Mouse (Mus musculus) retina, embryonic 14.5 days (tissue): ENCODE results near the gene Dnah2.
A peak's percentile ranks its signal among the peaks of the same experiment; 100 is the strongest.

Experiments
- DNase-seq: peaks from one replicate; pipeline ENCODE4 v3.0.0-alpha.2; 2015; ENCODE audit warnings: low spot score

Gene Dnah2

GRCm38 (mm10) chr11:69528031-69528390 lies 20.9 kb downstream of the Dnah2 start:
- no peak for DNase-seq

- DNase-seq = peak; percentile 78
Measured at GRCm38 (mm10) chr11:69527098-69528030, 21.5 kb downstream of the Dnah2 start.

- DNase-seq = no peak
Measured at GRCm38 (mm10) chr11:69526631-69527030, 22.3 kb downstream of the Dnah2 start.

- DNase-seq = no peak
Measured at GRCm38 (mm10) chr11:69525661-69526060, 23.2 kb downstream of the Dnah2 start.

- no peak for DNase-seq
Measured at GRCm38 (mm10) chr11:69523651-69524050, 25.3 kb downstream of the Dnah2 start.

GRCm38 (mm10) chr11:69521526-69522149 lies 27.3 kb downstream of the Dnah2 start:
- DNase-seq = no peak

- DNase-seq = no peak
Measured at GRCm38 (mm10) chr11:69519976-69520375, 28.9 kb downstream of the Dnah2 start.

- no peak for DNase-seq
Measured at GRCm38 (mm10) chr11:69516661-69517060, 32.2 kb downstream of the Dnah2 start.

- DNase-seq = no peak
Measured at GRCm38 (mm10) chr11:69516151-69516640, 32.7 kb downstream of the Dnah2 start.

- DNase-seq = peak; percentile 83
Measured at GRCm38 (mm10) chr11:69513840-69514239, 35.1 kb downstream of the Dnah2 start.

- DNase-seq = no peak
Measured at GRCm38 (mm10) chr11:69510796-69511496, 38.0 kb downstream of the Dnah2 start.

GRCm38 (mm10) chr11:69503863-69504280 lies 45.0 kb downstream of the Dnah2 start:
- DNase-seq = no peak

- DNase-seq = no peak
Measured at GRCm38 (mm10) chr11:69501555-69501954, 47.4 kb downstream of the Dnah2 start.

- DNase-seq = no peak
Measured at GRCm38 (mm10) chr11:69499140-69499539, 49.8 kb downstream of the Dnah2 start.

- no peak for DNase-seq
Measured at GRCm38 (mm10) chr11:69491711-69492110, 57.2 kb downstream of the Dnah2 start.

- no peak for DNase-seq
Measured at GRCm38 (mm10) chr11:69490898-69491297, 58.0 kb downstream of the Dnah2 start.

GRCm38 (mm10) chr11:69487474-69487873 lies 61.4 kb downstream of the Dnah2 start:
- DNase-seq = no peak

GRCm38 (mm10) chr11:69477645-69478044 lies 71.3 kb downstream of the Dnah2 start:
- no peak for DNase-seq

GRCm38 (mm10) chr11:69476802-69477201 lies 72.1 kb downstream of the Dnah2 start:
- no peak for DNase-seq

- DNase-seq = no peak
Measured at GRCm38 (mm10) chr11:69474737-69475136, 74.2 kb downstream of the Dnah2 start.

GRCm38 (mm10) chr11:69472687-69473086 lies 76.2 kb downstream of the Dnah2 start:
- no peak for DNase-seq

- no peak for DNase-seq
Measured at GRCm38 (mm10) chr11:69471491-69471890, 77.4 kb downstream of the Dnah2 start.

- no peak for DNase-seq
Measured at GRCm38 (mm10) chr11:69469301-69469700, 79.6 kb downstream of the Dnah2 start.
